Mouse (Mus musculus): ENCODE measurements at regions not wholly inside any gene's neighbourhood (a gene's known extent, or its start where the extent isn't known, plus 50 kb on each side); places are given as distances from the start of the nearest gene placed in this dataset.
"Not testable (repeated sequence)": the region's sequence is repeated elsewhere in the genome, so short reads cannot be mapped to it uniquely, and the experiment has no call there.

- Histone ChIP-seq H3K4me1 (no peaks in the 10 kb centered on the region), H3K9me3 (replicated peaks) (no peaks in the 10 kb centered on the region), H3K27ac (no peak overlapping the region), H3K36me3 (no peaks in the 10 kb centered on the region), H3K4me2 (replicated peaks) (no peak overlapping the region), H3K4me3 (no peak overlapping the region), H3K9ac (no peak overlapping the region), H3K27me3 (no peaks in the 10 kb centered on the region)
- ATAC-seq (ENCODE audit: low FRiP score), result no peak
- WGBS, result 92% methylated on average over 1 of the region's 1 CpGs
These were observed 494.3 kb upstream of the Tbl1xr1 start for GRCm38 (mm10) chr3:21582122-21582521.

GRCm38 (mm10) chr3:21585767-21586166 lies 490.7 kb upstream of the Tbl1xr1 start:
- Histone ChIP-seq H3K9me3 (replicated peaks) (no peaks in the 10 kb centered on the region), H3K4me3 (no peak overlapping the region), H3K36me3 (no peaks in the 10 kb centered on the region), H3K27me3 (no peaks in the 10 kb centered on the region), H3K27ac (no peak overlapping the region), H3K9ac (no peak overlapping the region), H3K4me2 (replicated peaks) (no peak overlapping the region), H3K4me1 (no peaks in the 10 kb centered on the region)
- WGBS, result 83% methylated on average over 3 of the region's 3 CpGs
- no peak for ATAC-seq (ENCODE audit: low FRiP score)

- H3K27ac ChIP-seq, result no peak overlapping the region
- no peaks in the 10 kb centered on the region for H3K36me3 ChIP-seq
- H3K9ac ChIP-seq, result no peak overlapping the region
- no peak for ATAC-seq (ENCODE audit: low FRiP score)
- H3K4me1 ChIP-seq, result no peaks in the 10 kb centered on the region
- H3K4me2 ChIP-seq (replicated peaks), result no peak overlapping the region
- no peaks in the 10 kb centered on the region for H3K27me3 ChIP-seq
- no peak overlapping the region for H3K4me3 ChIP-seq
- WGBS, result 96% methylated on average over 2 of the region's 2 CpGs
- H3K9me3 ChIP-seq (replicated peaks), result no peaks in the 10 kb centered on the region; the same call in 1 of the 2 replicates
These were observed 469.6 kb upstream of the Tbl1xr1 start for GRCm38 (mm10) chr3:21606846-21607245.

- Histone ChIP-seq H3K9ac (no peak overlapping the region), H3K27me3 (no peaks in the 10 kb centered on the region), H3K9me3 (replicated peaks) (no peaks in the 10 kb centered on the region; the same call in 1 of the 2 replicates), H3K36me3 (no peaks in the 10 kb centered on the region), H3K4me2 (replicated peaks) (no peak overlapping the region), H3K4me3 (no peak overlapping the region), H3K4me1 (no peaks in the 10 kb centered on the region), H3K27ac (no peak overlapping the region)
- 83% methylated on average over 2 of the region's 2 CpGs for WGBS
- no peak for ATAC-seq (ENCODE audit: low FRiP score)
These were observed 466.2 kb upstream of the Tbl1xr1 start for GRCm38 (mm10) chr3:21610231-21610630.

GRCm38 (mm10) chr3:21621745-21622144 lies 454.7 kb upstream of the Tbl1xr1 start:
- H3K27me3 ChIP-seq, result no peaks in the 10 kb centered on the region
- WGBS, result 96% methylated on average over 2 of the region's 2 CpGs
- H3K9me3 ChIP-seq (replicated peaks), result no peaks in the 10 kb centered on the region
- H3K27ac ChIP-seq, result no peak overlapping the region
- H3K4me3 ChIP-seq, result no peak overlapping the region
- no peak overlapping the region for H3K4me2 ChIP-seq (replicated peaks)
- no peak overlapping the region for H3K9ac ChIP-seq
- H3K4me1 ChIP-seq, result no peaks in the 10 kb centered on the region
- ATAC-seq (ENCODE audit: low FRiP score), result no peak
- no peaks in the 10 kb centered on the region for H3K36me3 ChIP-seq

GRCm38 (mm10) chr3:21625039-21625438 lies 451.4 kb upstream of the Tbl1xr1 start:
- Histone ChIP-seq H3K36me3 (no peaks in the 10 kb centered on the region), H3K9me3 (replicated peaks) (no peaks in the 10 kb centered on the region), H3K4me2 (replicated peaks) (no peak overlapping the region), H3K4me1 (no peaks in the 10 kb centered on the region), H3K9ac (no peak overlapping the region), H3K27ac (no peak overlapping the region), H3K4me3 (no peak overlapping the region), H3K27me3 (no peaks in the 10 kb centered on the region)
- 84% methylated on average over 2 of the region's 2 CpGs for WGBS
- no peak for ATAC-seq (ENCODE audit: low FRiP score)

GRCm38 (mm10) chr3:21626029-21626428 lies 450.4 kb upstream of the Tbl1xr1 start:
- no peaks in the 10 kb centered on the region for H3K4me1 ChIP-seq
- H3K27ac ChIP-seq, result no peak overlapping the region
- H3K36me3 ChIP-seq, result no peaks in the 10 kb centered on the region
- no peak overlapping the region for H3K4me2 ChIP-seq (replicated peaks)
- ATAC-seq (ENCODE audit: low FRiP score), result no peak
- no peak overlapping the region for H3K9ac ChIP-seq
- H3K9me3 ChIP-seq (replicated peaks), result no peaks in the 10 kb centered on the region
- H3K4me3 ChIP-seq, result no peak overlapping the region
- no peaks in the 10 kb centered on the region for H3K27me3 ChIP-seq
- 62% methylated on average over 3 of the region's 3 CpGs for WGBS

GRCm38 (mm10) chr3:21627048-21627447 lies 449.4 kb upstream of the Tbl1xr1 start:
- not testable (repeated sequence) for H3K27ac ChIP-seq; H3K4me2 ChIP-seq (replicated peaks); H3K36me3 ChIP-seq; H3K4me1 ChIP-seq; H3K4me3 ChIP-seq; H3K9me3 ChIP-seq (replicated peaks); ATAC-seq (ENCODE audit: low FRiP score); H3K9ac ChIP-seq; H3K27me3 ChIP-seq
- 90% methylated on average over 2 of the region's 2 CpGs for WGBS

GRCm38 (mm10) chr3:21633600-21634221 lies 442.7 kb upstream of the Tbl1xr1 start:
- Histone ChIP-seq H3K4me3 (no peak overlapping the region), H3K9me3 (replicated peaks) (no peaks in the 10 kb centered on the region), H3K4me1 (0 out of 2 replicates have a peak, but pooled peaks cover 4% of the 10 kb centered on the region), H3K9ac (no peak overlapping the region), H3K27ac (no peak overlapping the region), H3K36me3 (no peaks in the 10 kb centered on the region), H3K27me3 (no peaks in the 10 kb centered on the region), H3K4me2 (replicated peaks) (no peak overlapping the region)
- WGBS, result 51% methylated on average over 1 of the region's 1 CpGs
- peak; percentile 66 for ATAC-seq (ENCODE audit: low FRiP score)

- no peak overlapping the region for H3K9ac ChIP-seq
- WGBS, result 90% methylated on average over 4 of the region's 4 CpGs
- no peak overlapping the region for H3K4me2 ChIP-seq (replicated peaks)
- 0 out of 2 replicates have a peak, but pooled peaks cover 4% of the 10 kb centered on the region for H3K4me1 ChIP-seq
- H3K9me3 ChIP-seq (replicated peaks), result no peaks in the 10 kb centered on the region
- H3K36me3 ChIP-seq, result no peaks in the 10 kb centered on the region
- no peak overlapping the region for H3K4me3 ChIP-seq
- no peak overlapping the region for H3K27ac ChIP-seq
- H3K27me3 ChIP-seq, result no peaks in the 10 kb centered on the region
- ATAC-seq (ENCODE audit: low FRiP score), result no peak
These were observed 441.7 kb upstream of the Tbl1xr1 start for GRCm38 (mm10) chr3:21634675-21635204.

- Histone ChIP-seq H3K27me3 (no peaks in the 10 kb centered on the region), H3K4me3 (no peak overlapping the region), H3K4me1 (0 out of 2 replicates have a peak, but pooled peaks cover under 1% of the 10 kb centered on the region), H3K9ac (no peak overlapping the region), H3K27ac (no peak overlapping the region), H3K4me2 (replicated peaks) (no peak overlapping the region), H3K36me3 (no peaks in the 10 kb centered on the region), H3K9me3 (replicated peaks) (no peaks in the 10 kb centered on the region)
- 84% methylated on average over 5 of the region's 5 CpGs for WGBS
- ATAC-seq (ENCODE audit: low FRiP score), result no peak
These were observed 437.6 kb upstream of the Tbl1xr1 start for GRCm38 (mm10) chr3:21638886-21639285.

GRCm38 (mm10) chr3:21639576-21639975 lies 436.9 kb upstream of the Tbl1xr1 start:
- ATAC-seq (ENCODE audit: low FRiP score), result no peak
- no peak overlapping the region for H3K27ac ChIP-seq
- H3K36me3 ChIP-seq, result no peaks in the 10 kb centered on the region
- H3K4me3 ChIP-seq, result no peak overlapping the region
- H3K9ac ChIP-seq, result no peak overlapping the region
- no peaks in the 10 kb centered on the region for H3K9me3 ChIP-seq (replicated peaks)
- 62% methylated on average over 5 of the region's 5 CpGs for WGBS
- no peaks in the 10 kb centered on the region for H3K27me3 ChIP-seq
- H3K4me2 ChIP-seq (replicated peaks), result no peak overlapping the region
- H3K4me1 ChIP-seq, result no peaks in the 10 kb centered on the region

GRCm38 (mm10) chr3:21644086-21644485 lies 432.4 kb upstream of the Tbl1xr1 start:
- Histone ChIP-seq H3K4me2 (replicated peaks) (no peak overlapping the region), H3K4me3 (no peak overlapping the region), H3K9me3 (replicated peaks) (no peaks in the 10 kb centered on the region), H3K4me1 (no peaks in the 10 kb centered on the region), H3K27ac (no peak overlapping the region), H3K36me3 (no peaks in the 10 kb centered on the region), H3K27me3 (no peaks in the 10 kb centered on the region), H3K9ac (no peak overlapping the region)
- no peak for ATAC-seq (ENCODE audit: low FRiP score)
- WGBS, result 75% methylated on average over 2 of the region's 2 CpGs

All from hindbrain, embryonic 12.5 days (tissue).